Mouse (Mus musculus): Measurements from ENCODE around the gene Gm20388.

GRCm38 (mm10) chr8:119897933-119898332, 12.7 kb upstream of the Gm20388 start:
- TF ChIP-seq CTCF (IDR thresholded peaks at IDR 0.05; ENCODE audit: low read depth), result no peak
- TF ChIP-seq EP300 (optimal IDR thresholded peaks at IDR 0.05), result no peak
